Mouse (Mus musculus) liver, adult 2 months (tissue): ENCODE data around the gene Tbc1d22a. TPM values are rescaled to one million over a fixed set of nuclear protein-coding genes. Genes with fewer than 3 reads are reported as not detected.
A peak's percentile ranks its signal among the peaks of the same experiment; 100 is the strongest.

Source experiments
- DNase-seq: peaks from one replicate; pipeline ENCODE4 v3.0.0-alpha.2; 2011; ENCODE audit warnings: low read depth, low spot score; ENCODE audit errors: extremely low read depth
- H3K27ac ChIP-seq: fragments of 200-500 bp; replicated peaks from 2 replicates; pipeline ENCODE4 v1.5.1; 2012; ENCODE audit warnings: low read depth, mild to moderate bottlenecking, control low read depth, inconsistent platforms, low read length; ENCODE audit not compliant: insufficient read depth
- H3K27me3 ChIP-seq: fragments of 200-500 bp; 2 replicates; pipeline ENCODE4 v1.6.1; 2012; ENCODE audit warnings: mild to moderate bottlenecking, moderate library complexity, low read length, inconsistent platforms; ENCODE audit not compliant: control insufficient read depth, insufficient read depth
- H3K36me3 ChIP-seq: fragments of 200-500 bp; 2 replicates; pipeline ENCODE4 v1.6.1; 2012; ENCODE audit warnings: low read length, inconsistent platforms; ENCODE audit not compliant: control insufficient read depth, insufficient read depth
- H3K4me1 ChIP-seq: fragments of 200-500 bp; 2 replicates; pipeline ENCODE4 v1.6.1; 2011; ENCODE audit warnings: low read length; ENCODE audit not compliant: control insufficient read depth, insufficient read depth
- H3K4me3 ChIP-seq: fragments of 200-500 bp; 2 replicates; pipeline ENCODE4 v1.5.1; 2011; ENCODE audit warnings: low read depth, mild to moderate bottlenecking, control low read depth, low read length, moderate library complexity; ENCODE audit not compliant: insufficient read depth
- H3K79me2 ChIP-seq: fragments of 200-500 bp; 2 replicates; pipeline ENCODE4 v1.6.1; 2012; ENCODE audit warnings: inconsistent platforms, mild to moderate bottlenecking, low read length, moderate library complexity; ENCODE audit not compliant: control insufficient read depth, insufficient read depth
- H3K9ac ChIP-seq: fragments of 200-500 bp; 2 replicates; pipeline ENCODE4 v1.6.1; 2012; ENCODE audit warnings: low read depth, mild to moderate bottlenecking, control low read depth, inconsistent platforms, low read length
- CTCF ChIP-seq: fragments of 200-500 bp; IDR thresholded peaks from 2 replicates; pipeline ENCODE4 v1.5.1; 2011; ENCODE audit warnings: low read depth, low read length, control low read depth
- POLR2A ChIP-seq: fragments of 200-500 bp; IDR thresholded peaks from 2 replicates; pipeline ENCODE4 v1.6.1; 2011; ENCODE audit warnings: low read length, control low read depth; ENCODE audit not compliant: insufficient read depth; ENCODE audit errors: extremely low read depth
- WGBS: fragments of 180-500 bp; shearing (Covaris S2); methylation state at CpG from one replicate; pipeline ENCODE4 v1.1.7; 2018; 5-methylcytosine and 5-hydroxymethylcytosine counted together
- polyA plus RNA-seq: library from polyadenylated mRNA; depleted of rRNA; stranded (reverse); fragments of >200 nt; gene quantifications from 2 replicates; pipeline ENCODE4 v1.2.3, GENCODE M21; 2012
- total RNA-seq: library from RNA; depleted of rRNA; stranded (reverse); fragments of >200 nt; gene quantifications from 2 replicates; pipeline ENCODE4 v1.2.3, GENCODE M21; 2014

Tbc1d22a gene
- total and polyA plus RNA-seq, 2 experiments, result 9.6 to 14.3 TPM

GRCm38 (mm10) chr15:86253411-86253810 lies 39.2 kb downstream of the Tbc1d22a start:
- no peak overlapping the region for H3K27ac ChIP-seq
- H3K9ac ChIP-seq, result no peak overlapping the region
- TF ChIP-seq CTCF (no peak), POLR2A (no peak)
- WGBS, result 92% methylated on average over 10 of the region's 10 CpGs
- H3K27me3 ChIP-seq, result no peaks in the 10 kb centered on the region
- no peaks in the 10 kb centered on the region for H3K36me3 ChIP-seq
- H3K79me2 ChIP-seq, result no peaks in the 10 kb centered on the region; the same call in 1 of the 2 replicates
- no peak for DNase-seq
- H3K4me1 ChIP-seq, result no peaks in the 10 kb centered on the region
- H3K4me3 ChIP-seq, result no peak overlapping the region

- no peak overlapping the region for H3K4me3 ChIP-seq
- H3K9ac ChIP-seq, result no peak overlapping the region
- WGBS, result 79% methylated on average over 5 of the region's 5 CpGs
- H3K79me2 ChIP-seq, result no peaks in the 10 kb centered on the region
- H3K27me3 ChIP-seq, result no peaks in the 10 kb centered on the region
- peak; percentile 62 for DNase-seq
- no peak overlapping the region for H3K27ac ChIP-seq
- no peaks in the 10 kb centered on the region for H3K4me1 ChIP-seq
- TF ChIP-seq CTCF (no peak), POLR2A (no peak)
- no peaks in the 10 kb centered on the region for H3K36me3 ChIP-seq
Measured at GRCm38 (mm10) chr15:86256201-86256600, 41.9 kb downstream of the Tbc1d22a start.

GRCm38 (mm10) chr15:86256728-86257179 lies 42.5 kb downstream of the Tbc1d22a start:
- TF ChIP-seq CTCF, result no peak
- no peak for TF ChIP-seq POLR2A
- Histone ChIP-seq H3K4me1 (no peaks in the 10 kb centered on the region), H3K27me3 (no peaks in the 10 kb centered on the region), H3K36me3 (no peaks in the 10 kb centered on the region), H3K9ac (no peak overlapping the region), H3K79me2 (no peaks in the 10 kb centered on the region), H3K4me3 (no peak overlapping the region), H3K27ac (no peak overlapping the region)
- no peak for DNase-seq
- WGBS, result 94% methylated on average over 4 of the region's 4 CpGs

- no peak overlapping the region for H3K4me3 ChIP-seq
- DNase-seq, result no peak
- no peaks in the 10 kb centered on the region for H3K4me1 ChIP-seq
- H3K27me3 ChIP-seq, result no peaks in the 10 kb centered on the region
- TF ChIP-seq POLR2A (no peak), CTCF (no peak)
- no peaks in the 10 kb centered on the region for H3K36me3 ChIP-seq
- WGBS, result 81% methylated on average over 9 of the region's 9 CpGs
- no peaks in the 10 kb centered on the region for H3K79me2 ChIP-seq
- no peak overlapping the region for H3K27ac ChIP-seq
- H3K9ac ChIP-seq, result no peak overlapping the region
Measured at GRCm38 (mm10) chr15:86257916-86258685, 43.8 kb downstream of the Tbc1d22a start.

- no peak overlapping the region for H3K9ac ChIP-seq
- H3K4me3 ChIP-seq, result no peak overlapping the region
- no peak overlapping the region for H3K27ac ChIP-seq
- no peaks in the 10 kb centered on the region for H3K36me3 ChIP-seq
- DNase-seq, result no peak
- WGBS, result 86% methylated on average over 4 of the region's 4 CpGs
- no peaks in the 10 kb centered on the region for H3K4me1 ChIP-seq
- no peaks in the 10 kb centered on the region for H3K27me3 ChIP-seq
- no peaks in the 10 kb centered on the region for H3K79me2 ChIP-seq
- TF ChIP-seq CTCF (no peak), POLR2A (no peak)
Measured at GRCm38 (mm10) chr15:86259233-86259632, 45.0 kb downstream of the Tbc1d22a start.

GRCm38 (mm10) chr15:86260111-86260510 lies 45.9 kb downstream of the Tbc1d22a start:
- Histone ChIP-seq H3K27me3 (no peaks in the 10 kb centered on the region), H3K4me3 (no peak overlapping the region), H3K36me3 (no peaks in the 10 kb centered on the region), H3K9ac (no peak overlapping the region), H3K4me1 (no peaks in the 10 kb centered on the region), H3K27ac (no peak overlapping the region), H3K79me2 (no peaks in the 10 kb centered on the region)
- 93% methylated on average over 4 of the region's 4 CpGs for WGBS
- no peak for TF ChIP-seq CTCF
- TF ChIP-seq POLR2A, result no peak
- DNase-seq, result no peak
